ENCODE assay signal across 15 mouse cellular contexts in genomic region chr19:37517419-37517818, GRCm38 (mm10). TPM values are rescaled to one million over a fixed set of nuclear protein-coding genes. Genes with fewer than 3 reads are reported as not detected.
A peak's percentile ranks its signal among the peaks of the same experiment; 100 is the strongest.
DNase-seq lines count a peak whose midpoint lies in the region; ATAC-seq and TF ChIP-seq lines count a peak whose summit lies in the region.
"Had no signal": no experiment of that assay in that cellular context is flagged by ENCODE, and none has a peak within 500 bp of the region (broad histone marks: within the 10 kb centered on the region; RNA-seq: fewer than 3 reads in every experiment).

No protein-coding gene starts in this region.

- H3K4me3 ChIP-seq in heart, embryonic 16.5 days (ENCODE audit: low read length): no peak overlapping the region
- no peak overlapping the region for H3K4me3 ChIP-seq in intestine, postnatal 0 days (ENCODE audit: low read depth, low read length)
- no peak overlapping the region for H3K4me3 ChIP-seq in liver, embryonic 15.5 days (replicated peaks)
- H3K4me3 ChIP-seq: limb, embryonic 13.5 days; midbrain, embryonic 13.5 days; neural tube, embryonic 12.5 days had no signal

- H3K4me1 ChIP-seq in heart, embryonic 16.5 days (ENCODE audit: control insufficient read depth, insufficient read depth, low read length): peaks cover 19% of the 10 kb centered on the region; the same call in 1 of the 2 replicates
- peaks cover 5% of the 10 kb centered on the region; the same call in 1 of the 2 replicates for H3K4me1 ChIP-seq in intestine, postnatal 0 days (replicated peaks; ENCODE audit: control insufficient read depth, insufficient read depth, low read length)
- peaks cover 53% of the 10 kb centered on the region for H3K4me1 ChIP-seq in liver, embryonic 15.5 days (replicated peaks)
- H3K4me1 ChIP-seq: midbrain, embryonic 13.5 days; neural tube, embryonic 12.5 days had no signal

- 0 out of 2 replicates have a peak, but pooled peaks cover 3% of the 10 kb centered on the region for H3K27me3 ChIP-seq in heart, embryonic 16.5 days (ENCODE audit: control insufficient read depth, insufficient read depth, low read length)
- no peaks in the 10 kb centered on the region for H3K27me3 ChIP-seq in intestine, postnatal 0 days (replicated peaks; ENCODE audit: control insufficient read depth, insufficient read depth, low read length)
- peaks cover 6% of the 10 kb centered on the region; the same call in 1 of the 2 replicates for H3K27me3 ChIP-seq in liver, embryonic 15.5 days
- H3K27me3 ChIP-seq: limb, embryonic 13.5 days; midbrain, embryonic 13.5 days; neural tube, embryonic 12.5 days had no signal

- no peaks in the 10 kb centered on the region for H3K36me3 ChIP-seq in heart, embryonic 16.5 days (ENCODE audit: control insufficient read depth, insufficient read depth)
- no peaks in the 10 kb centered on the region for H3K36me3 ChIP-seq in intestine, postnatal 0 days (ENCODE audit: control insufficient read depth, insufficient read depth)
- no peaks in the 10 kb centered on the region for H3K36me3 ChIP-seq in liver, embryonic 15.5 days (replicated peaks)
- H3K36me3 ChIP-seq: limb, embryonic 13.5 days; midbrain, embryonic 13.5 days; neural tube, embryonic 12.5 days had no signal

- whole genome bisulfite sequencing in heart, embryonic 16.5 days: 11% methylated on average over 7 of the region's 7 CpGs
- WGBS in intestine, postnatal 0 days: 33% methylated on average over 7 of the region's 7 CpGs
- 10% methylated on average over 7 of the region's 7 CpGs for WGBS in liver, embryonic 15.5 days (ENCODE audit: insufficient replicate concordance)

- no peak overlapping the region for H3K27ac ChIP-seq in heart, embryonic 16.5 days (ENCODE audit: low read length)
- H3K27ac ChIP-seq in intestine, postnatal 0 days (ENCODE audit: low read depth, low read length): no peak overlapping the region
- H3K27ac ChIP-seq in liver, embryonic 15.5 days (replicated peaks): no peak overlapping the region
- H3K27ac ChIP-seq: limb, embryonic 13.5 days; midbrain, embryonic 13.5 days; neural tube, embryonic 12.5 days; stomach, postnatal 0 days had no signal

- no peak for TF ChIP-seq CTCF in intestine, postnatal 0 days (IDR thresholded peaks at IDR 0.05; ENCODE audit: low read depth)

- peak overlapping the region; percentile 6; the same call in 1 of the 2 replicates for H3K4me2 ChIP-seq in heart, embryonic 16.5 days (ENCODE audit: low read depth, low read length)
- H3K4me2 ChIP-seq in intestine, postnatal 0 days (replicated peaks; ENCODE audit: low read depth): no peak overlapping the region
- H3K4me2 ChIP-seq in liver, embryonic 15.5 days: 0 out of 2 replicates have a peak overlapping the region, but pooled peaks have one; percentile 1
- H3K4me2 ChIP-seq: limb, embryonic 13.5 days; midbrain, embryonic 13.5 days; neural tube, embryonic 12.5 days had no signal

- ATAC-seq in heart, embryonic 16.5 days (replicated peaks; ENCODE audit: extremely low read depth, insufficient read depth, low FRiP score): no peak
- ATAC-seq in intestine, postnatal 0 days: peak; percentile 61
- ATAC-seq in liver, embryonic 15.5 days (ENCODE audit: insufficient read depth): peak; percentile 70
- ATAC-seq: midbrain, embryonic 13.5 days had no signal

- intact Hi-C loops in left cerebral cortex, postnatal 10 days (cut with DNase I): no loop called here

- no peak overlapping the region for H3K9ac ChIP-seq in heart, embryonic 16.5 days (ENCODE audit: low read length)
- H3K9ac ChIP-seq in intestine, postnatal 0 days (ENCODE audit: low read depth, low read length): no peak overlapping the region
- H3K9ac ChIP-seq in liver, embryonic 15.5 days: no peak overlapping the region
- H3K9ac ChIP-seq: limb, embryonic 13.5 days; midbrain, embryonic 13.5 days; neural tube, embryonic 12.5 days had no signal

- H3K9me3 ChIP-seq in heart, embryonic 16.5 days (replicated peaks; ENCODE audit: control insufficient read depth, low read length): no peaks in the 10 kb centered on the region
- H3K9me3 ChIP-seq in intestine, postnatal 0 days (ENCODE audit: control insufficient read depth): no peaks in the 10 kb centered on the region
- H3K9me3 ChIP-seq in liver, embryonic 15.5 days (replicated peaks): no peaks in the 10 kb centered on the region
- H3K9me3 ChIP-seq: limb, embryonic 13.5 days; midbrain, embryonic 13.5 days; neural tube, embryonic 12.5 days had no signal

- DNase-seq in heart, adult 9 months (ENCODE audit: low spot score in 2 of 2): no peak
- no peak for DNase-seq in cerebellum, postnatal 36 days
- no peak for DNase-seq in left cerebral cortex, postnatal 10 days (ENCODE audit: extremely low spot score in 1 of 2, low spot score in 2 of 2)
- DNase-seq in MN1 (ENCODE audit: low spot score): no peak
- DNase-seq: adrenal gland, postnatal 25 days; cerebellum, adult 18-20 months; cerebellum, postnatal 25 days; right cerebral cortex, adult 18-20 months had no signal

RNA-seq across cellular contexts. Expression of gene Exoc6, which starts 32.8 kb away (rescaled TPM):
- 18.7 and 20.5 TPM in 2 replicates for polyA plus RNA-seq in heart, embryonic 16.5 days (2015; fragmentation: Nextera tagmentation; extraction: Ambion mirVana)
- polyA plus RNA-seq in intestine, postnatal 0 days (2015; fragmentation: Nextera tagmentation; extraction: Ambion mirVana): 23.3 and 24.6 TPM in 2 replicates
- polyA plus RNA-seq in liver, embryonic 15.5 days (2015; fragmentation: Nextera tagmentation; extraction: Ambion mirVana): 27.2 and 27.5 TPM in 2 replicates
- 10 to 100 TPM; 52.9 to 53.6 TPM for total RNA-seq in left cerebral cortex, postnatal 10 days (2021)
